Mouse (Mus musculus): Measurements from ENCODE around the gene Ush2a. TPM values are rescaled to one million over a fixed set of nuclear protein-coding genes. Genes with fewer than 3 reads are reported as not detected.

The Ush2a gene
- polyA plus RNA-seq, 1 experiment from 2014 or later: 0.15 TPM

GRCm38 (mm10) chr1:188660882-188661281 lies 399.1 kb downstream of the Ush2a start:
- no peak for DNase-seq (ENCODE audit: low spot score)
- Histone ChIP-seq H3K9me3 (no peaks in the 10 kb centered on the region), H3K27me3 (ENCODE audit: insufficient read depth, poor library complexity, severe bottlenecking) (no peaks in the 10 kb centered on the region), H3K36me3 (no peaks in the 10 kb centered on the region), H3K4me3 (peak overlapping the region; percentile 52), H3K27ac (peak overlapping the region; percentile 72), H3K4me1 (peaks cover 16% of the 10 kb centered on the region)
- 5% methylated on average over 8 of the region's 8 CpGs for WGBS

DNA sequence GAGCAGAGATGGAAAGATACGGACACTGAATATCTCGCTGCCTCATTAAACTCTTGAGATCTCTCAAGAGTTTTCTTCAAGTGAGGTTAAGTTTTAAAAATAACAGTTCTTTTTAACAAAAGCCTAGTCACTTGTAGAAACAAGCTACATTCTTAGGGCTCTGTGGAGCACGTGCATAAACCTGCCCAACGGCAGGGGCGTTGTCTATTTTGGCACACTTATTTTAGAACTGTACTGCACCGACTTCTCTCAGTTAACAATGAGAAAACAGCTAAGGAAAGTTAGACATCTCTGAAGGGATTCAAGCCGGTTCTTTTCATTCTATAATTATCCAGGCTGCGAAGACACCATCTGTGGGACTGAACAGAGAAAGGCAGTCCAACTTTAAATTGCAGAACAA lies 405.6 kb downstream of the Ush2a start:
- H3K27me3 ChIP-seq (ENCODE audit: insufficient read depth, poor library complexity, severe bottlenecking): no peaks in the 10 kb centered on the region
- no peak overlapping the region for H3K4me3 ChIP-seq
- no peaks in the 10 kb centered on the region for H3K36me3 ChIP-seq
- WGBS: 80% methylated on average over 8 of the region's 8 CpGs
- no peaks in the 10 kb centered on the region for H3K4me1 ChIP-seq
- H3K9me3 ChIP-seq: no peaks in the 10 kb centered on the region
- DNase-seq (ENCODE audit: low spot score): no peak
- no peak overlapping the region for H3K27ac ChIP-seq

DNA sequence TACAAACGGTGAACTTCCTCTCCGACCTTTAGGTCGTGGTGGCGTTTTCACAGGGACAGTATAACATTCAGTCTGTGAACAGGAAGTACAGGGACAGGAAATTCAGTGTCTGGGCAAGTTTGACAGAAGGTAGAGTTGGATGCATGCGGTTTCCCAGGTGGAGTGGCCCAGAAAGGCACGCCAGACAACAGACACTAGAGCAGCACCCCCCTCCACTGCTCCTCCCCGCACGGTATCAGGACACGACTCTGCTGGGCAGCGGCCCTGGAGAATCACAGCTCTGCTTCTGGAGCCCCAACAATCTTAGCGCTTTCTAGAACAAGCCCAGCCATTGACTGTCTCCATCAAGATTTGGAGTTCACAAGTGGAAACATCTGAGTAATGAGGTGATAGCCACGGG lies 406.7 kb downstream of the Ush2a start:
- no peak for DNase-seq (ENCODE audit: low spot score)
- no peaks in the 10 kb centered on the region for H3K4me1 ChIP-seq
- 62% methylated on average over 12 of the region's 12 CpGs for WGBS

DNA sequence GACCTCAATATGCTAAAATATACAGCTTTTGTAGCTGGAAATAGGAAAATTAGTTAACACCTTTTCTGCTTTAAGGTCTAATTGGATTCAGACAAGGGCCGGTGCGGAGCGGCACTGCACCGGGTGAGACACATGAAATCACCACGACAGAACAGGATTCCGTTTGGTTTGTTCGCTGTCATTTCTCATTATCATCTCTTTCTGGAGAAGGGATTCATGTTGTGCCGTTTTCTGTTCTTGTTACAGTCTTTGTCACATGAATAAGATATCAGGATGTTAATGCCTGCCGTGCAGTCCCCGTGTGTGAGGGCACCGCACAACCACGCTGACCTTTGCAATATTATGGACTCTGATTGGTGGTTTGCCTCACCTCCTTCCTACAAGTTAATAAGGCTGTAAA lies 411.0 kb downstream of the Ush2a start:
- H3K4me1 ChIP-seq: no peaks in the 10 kb centered on the region
- H3K4me3 ChIP-seq: no peak overlapping the region
- H3K27me3 ChIP-seq (ENCODE audit: insufficient read depth, poor library complexity, severe bottlenecking): no peaks in the 10 kb centered on the region
- no peaks in the 10 kb centered on the region for H3K9me3 ChIP-seq
- DNase-seq (ENCODE audit: low spot score): no peak
- H3K36me3 ChIP-seq: no peaks in the 10 kb centered on the region
- WGBS: 91% methylated on average over 12 of the region's 12 CpGs
- H3K27ac ChIP-seq: no peak overlapping the region

More for the DNA sequence above, 406.7 kb downstream of the Ush2a start:
- H3K27ac ChIP-seq: no peak overlapping the region
- no peak overlapping the region for H3K4me3 ChIP-seq
- H3K9me3 ChIP-seq: no peaks in the 10 kb centered on the region
- H3K27me3 ChIP-seq (ENCODE audit: insufficient read depth, poor library complexity, severe bottlenecking): no peaks in the 10 kb centered on the region
- H3K36me3 ChIP-seq: no peaks in the 10 kb centered on the region

DNA sequence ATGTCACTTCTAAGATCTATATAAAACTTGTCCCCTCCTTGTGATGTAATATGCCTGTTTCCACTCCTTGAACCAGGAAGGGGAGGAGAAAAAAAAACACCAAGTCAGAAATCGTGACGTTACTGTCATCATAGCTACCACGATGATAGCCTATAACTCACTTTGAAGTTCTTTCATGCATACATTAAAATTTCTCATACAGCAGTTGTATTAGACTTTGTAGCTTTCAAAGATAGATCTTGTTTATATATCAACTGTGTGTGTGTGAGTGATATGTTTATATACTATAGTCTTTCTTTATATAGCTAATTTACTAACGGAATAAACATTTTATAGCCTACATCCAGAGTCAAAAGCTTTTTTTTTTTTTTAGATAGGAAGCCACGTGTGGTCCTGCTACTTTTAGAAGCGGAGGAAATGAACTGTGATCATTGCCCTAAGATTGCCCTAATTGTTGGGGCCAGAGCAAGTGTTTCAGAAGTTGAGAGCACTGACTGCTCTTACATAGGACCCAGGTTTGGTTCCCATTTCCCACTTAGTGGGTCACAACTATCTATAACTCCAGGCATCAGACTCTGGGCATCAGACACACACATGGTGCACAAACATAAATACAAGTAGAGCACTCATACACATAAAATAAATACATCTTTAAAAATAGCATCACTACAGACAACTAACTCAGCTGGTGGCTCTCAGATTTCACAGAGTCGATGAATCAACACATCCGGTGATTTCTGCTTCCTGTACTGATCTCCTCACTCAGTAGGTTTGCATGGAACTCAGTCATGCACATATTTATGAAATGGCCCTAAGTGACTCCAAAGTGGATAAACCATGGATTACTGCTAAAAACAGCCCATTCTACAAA lies 413.1 kb downstream of the Ush2a start:
- Histone ChIP-seq H3K27me3 (ENCODE audit: insufficient read depth, poor library complexity, severe bottlenecking) (no peaks in the 10 kb centered on the region), H3K27ac (no peak overlapping the region), H3K36me3 (no peaks in the 10 kb centered on the region), H3K9me3 (no peaks in the 10 kb centered on the region), H3K4me3 (no peak overlapping the region), H3K4me1 (no peaks in the 10 kb centered on the region)
- no peak for DNase-seq (ENCODE audit: low spot score)
- WGBS: 74% methylated on average over 8 of the region's 8 CpGs

GRCm38 (mm10) chr1:188675511-188675863 lies 413.7 kb downstream of the Ush2a start:
- Histone ChIP-seq H3K9me3 (no peaks in the 10 kb centered on the region), H3K36me3 (no peaks in the 10 kb centered on the region), H3K4me3 (no peak overlapping the region), H3K27me3 (ENCODE audit: insufficient read depth, poor library complexity, severe bottlenecking) (no peaks in the 10 kb centered on the region), H3K27ac (0 out of 2 replicates have a peak overlapping the region, but pooled peaks have one; percentile 29), H3K4me1 (no peaks in the 10 kb centered on the region)
- no peak for DNase-seq (ENCODE audit: low spot score)
- 76% methylated on average over 10 of the region's 10 CpGs for whole genome bisulfite sequencing

GRCm38 (mm10) chr1:188678189-188678588 lies 416.4 kb downstream of the Ush2a start:
- Histone ChIP-seq H3K9me3 (no peaks in the 10 kb centered on the region), H3K27me3 (ENCODE audit: insufficient read depth, poor library complexity, severe bottlenecking) (no peaks in the 10 kb centered on the region), H3K4me1 (no peaks in the 10 kb centered on the region), H3K36me3 (no peaks in the 10 kb centered on the region), H3K27ac (no peak overlapping the region), H3K4me3 (no peak overlapping the region)
- WGBS: 61% methylated on average over 8 of the region's 8 CpGs
- DNase-seq (ENCODE audit: low spot score): no peak

- H3K36me3 ChIP-seq: no peaks in the 10 kb centered on the region
- H3K27ac ChIP-seq: no peak overlapping the region
- no peak overlapping the region for H3K4me3 ChIP-seq
- peaks cover 3% of the 10 kb centered on the region; the same call in 1 of the 2 replicates for H3K9me3 ChIP-seq
- no peaks in the 10 kb centered on the region for H3K27me3 ChIP-seq (ENCODE audit: insufficient read depth, poor library complexity, severe bottlenecking)
- DNase-seq (ENCODE audit: low spot score): no peak
- H3K4me1 ChIP-seq: no peaks in the 10 kb centered on the region
- 94% methylated on average over 14 of the region's 14 CpGs for WGBS
Observed at GRCm38 (mm10) chr1:188686362-188686761, 424.5 kb downstream of the Ush2a start.

GRCm38 (mm10) chr1:188696295-188696694 lies 434.5 kb downstream of the Ush2a start:
- no peak for DNase-seq (ENCODE audit: low spot score)
- 77% methylated on average over 2 of the region's 2 CpGs for WGBS

GRCm38 (mm10) chr1:188708176-188708575 lies 446.4 kb downstream of the Ush2a start:
- Histone ChIP-seq H3K4me3 (no peak overlapping the region), H3K9me3 (no peaks in the 10 kb centered on the region), H3K27me3 (ENCODE audit: insufficient read depth, poor library complexity, severe bottlenecking) (no peaks in the 10 kb centered on the region), H3K36me3 (no peaks in the 10 kb centered on the region), H3K4me1 (no peaks in the 10 kb centered on the region), H3K27ac (no peak overlapping the region)
- no peak for DNase-seq (ENCODE audit: low spot score)
- 80% methylated on average over 4 of the region's 4 CpGs for WGBS

More at GRCm38 (mm10) chr1:188696295-188696694, 434.5 kb downstream of the Ush2a start:
- H3K27ac ChIP-seq: no peak overlapping the region
- no peaks in the 10 kb centered on the region for H3K36me3 ChIP-seq
- H3K4me1 ChIP-seq: peaks cover 3% of the 10 kb centered on the region; the same call in 1 of the 2 replicates
- H3K4me3 ChIP-seq: no peak overlapping the region
- peaks cover 2% of the 10 kb centered on the region; the same call in 1 of the 2 replicates for H3K9me3 ChIP-seq
- H3K27me3 ChIP-seq (ENCODE audit: insufficient read depth, poor library complexity, severe bottlenecking): no peaks in the 10 kb centered on the region

DNA sequence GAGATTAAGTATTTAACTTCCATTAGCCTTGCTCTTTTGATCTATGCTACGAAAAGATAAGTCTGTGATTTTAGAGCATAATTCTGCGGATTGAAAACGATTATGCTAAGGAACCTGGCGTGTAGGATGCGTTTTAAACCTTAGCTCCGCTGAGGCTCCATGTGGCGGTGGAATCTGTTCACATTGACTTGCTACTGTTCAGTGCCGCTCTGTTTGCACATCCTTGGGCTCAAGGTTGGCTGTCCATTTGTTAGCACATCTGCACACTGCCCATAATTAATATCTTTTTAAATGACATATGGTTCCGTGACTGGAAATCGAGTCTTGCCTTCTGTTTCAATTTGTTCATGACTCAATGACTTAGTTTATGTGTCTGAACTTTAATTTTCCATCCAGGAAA lies 446.9 kb downstream of the Ush2a start:
- H3K36me3 ChIP-seq: no peaks in the 10 kb centered on the region
- DNase-seq (ENCODE audit: low spot score): no peak
- no peaks in the 10 kb centered on the region for H3K9me3 ChIP-seq
- no peak overlapping the region for H3K27ac ChIP-seq
- H3K4me3 ChIP-seq: no peak overlapping the region
- no peaks in the 10 kb centered on the region for H3K4me1 ChIP-seq
- H3K27me3 ChIP-seq (ENCODE audit: insufficient read depth, poor library complexity, severe bottlenecking): no peaks in the 10 kb centered on the region
- 92% methylated on average over 10 of the region's 10 CpGs for WGBS

- Histone ChIP-seq H3K9me3 (no peaks in the 10 kb centered on the region), H3K36me3 (no peaks in the 10 kb centered on the region), H3K27me3 (ENCODE audit: insufficient read depth, poor library complexity, severe bottlenecking) (no peaks in the 10 kb centered on the region), H3K4me3 (no peak overlapping the region), H3K4me1 (no peaks in the 10 kb centered on the region), H3K27ac (no peak overlapping the region)
- 85% methylated on average over 18 of the region's 18 CpGs for WGBS
- no peak for DNase-seq (ENCODE audit: low spot score)
Observed at GRCm38 (mm10) chr1:188714131-188714530, 452.3 kb downstream of the Ush2a start.

GRCm38 (mm10) chr1:188714941-188715340 lies 453.1 kb downstream of the Ush2a start:
- no peaks in the 10 kb centered on the region for H3K4me1 ChIP-seq
- no peaks in the 10 kb centered on the region for H3K9me3 ChIP-seq
- H3K36me3 ChIP-seq: no peaks in the 10 kb centered on the region
- 91% methylated on average over 7 of the region's 7 CpGs for WGBS
- H3K4me3 ChIP-seq: no peak overlapping the region
- DNase-seq (ENCODE audit: low spot score): no peak
- no peak overlapping the region for H3K27ac ChIP-seq
- H3K27me3 ChIP-seq (ENCODE audit: insufficient read depth, poor library complexity, severe bottlenecking): no peaks in the 10 kb centered on the region

Measured in heart, embryonic 10.5 days (tissue).